Mouse (Mus musculus): ENCODE data around the gene Mea1. TPM values are rescaled to one million over a fixed set of nuclear protein-coding genes. Genes with fewer than 3 reads are reported as not detected.
A peak's percentile ranks its signal among the peaks of the same experiment; 100 is the strongest.

Gene Mea1
- polyA plus RNA-seq, 1 experiment, result 216 TPM

DNA sequence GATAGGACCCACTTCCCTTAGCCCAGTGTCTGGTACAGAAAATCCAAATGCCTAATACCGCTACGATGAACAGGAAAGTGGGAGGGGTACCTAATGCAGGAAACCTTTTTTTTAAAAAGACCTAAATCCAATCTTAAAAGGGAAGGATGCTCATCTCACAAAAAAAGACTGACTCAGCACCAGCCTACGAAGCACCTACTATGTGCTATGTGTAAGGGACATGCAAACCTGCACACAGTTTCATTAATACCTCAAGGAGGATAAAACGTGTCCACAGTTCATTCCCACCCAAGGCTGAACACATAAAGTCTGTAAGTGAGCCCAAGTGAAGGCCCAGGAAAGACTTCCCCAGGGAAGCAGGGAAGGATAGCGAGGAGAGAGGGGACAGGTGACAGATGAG, 23.9 kb downstream of the Mea1 start:
- Histone ChIP-seq H3K4me1 (peaks cover 49% of the 10 kb centered on the region), H3K9me3 (no peaks in the 10 kb centered on the region), H3K36me3 (replicated peaks; ENCODE audit: low read length) (peaks cover 42% of the 10 kb centered on the region), H3K27me3 (replicated peaks) (peaks cover 3% of the 10 kb centered on the region), H3K4me3 (replicated peaks) (no peak overlapping the region)
- TF ChIP-seq GATA1 (IDR thresholded peaks at IDR 0.05; ENCODE audit: borderline replicate concordance, low read length) (no peak), FLI1 (IDR thresholded peaks at IDR 0.05; ENCODE audit: low read length) (no peak)

DNA sequence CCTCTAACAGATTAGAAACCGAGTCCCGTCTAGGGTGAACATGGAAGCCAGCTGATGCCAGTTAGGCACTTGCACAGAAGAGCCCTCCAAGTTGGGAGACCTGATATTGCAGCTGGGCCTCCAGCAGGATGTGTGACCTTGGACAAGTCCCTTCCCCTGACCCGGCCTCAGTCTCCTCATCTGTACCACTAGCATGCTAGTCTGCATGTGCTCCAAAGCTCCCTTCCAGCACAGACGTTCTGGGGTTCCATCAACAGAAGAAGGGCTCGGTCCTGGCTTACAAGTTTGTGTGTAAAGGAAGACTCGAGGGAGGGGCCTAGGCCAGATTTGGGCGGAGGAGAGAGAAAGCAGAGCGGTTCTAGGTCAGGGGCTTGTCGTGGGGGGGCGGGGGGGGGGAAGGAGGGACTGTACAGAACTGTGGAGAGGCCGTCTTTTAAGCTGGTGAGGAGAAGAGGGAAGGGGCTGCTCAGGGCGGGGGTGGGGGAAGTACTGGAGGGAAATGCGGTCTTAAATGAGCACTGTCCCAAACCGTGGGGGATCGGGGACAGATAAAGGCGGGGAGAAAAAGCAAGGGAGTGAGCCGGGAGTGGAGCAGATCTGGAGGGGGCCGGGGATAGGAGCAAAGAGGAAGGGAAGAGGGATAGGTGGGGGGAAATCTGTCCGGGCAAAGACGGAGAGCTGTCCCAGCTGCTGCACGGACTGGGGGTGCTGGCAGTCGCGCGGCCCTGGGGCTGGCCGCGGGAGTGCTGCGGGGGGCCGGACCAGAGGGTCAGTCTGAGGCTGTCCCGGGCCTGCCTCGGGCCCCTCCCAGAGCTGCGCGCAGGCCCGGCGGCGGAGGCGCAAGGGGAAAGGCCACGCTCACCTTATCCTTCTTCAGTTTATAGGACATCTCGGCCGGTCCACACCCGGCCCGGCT, 25.6 kb downstream of the Mea1 start:
- Histone ChIP-seq H3K36me3 (replicated peaks; ENCODE audit: low read length) (peaks cover 27% of the 10 kb centered on the region), H3K9me3 (peaks cover 7% of the 10 kb centered on the region), H3K4me1 (peaks cover 46% of the 10 kb centered on the region), H3K27me3 (replicated peaks) (peaks cover 3% of the 10 kb centered on the region), H3K4me3 (replicated peaks) (peak overlapping the region; percentile 95)
- TF ChIP-seq FLI1 (IDR thresholded peaks at IDR 0.05; ENCODE audit: low read length), result no peak
- no peak for TF ChIP-seq GATA1 (IDR thresholded peaks at IDR 0.05; ENCODE audit: borderline replicate concordance, low read length)

- TF ChIP-seq FLI1 (IDR thresholded peaks at IDR 0.05; ENCODE audit: low read length) (no peak), GATA1 (IDR thresholded peaks at IDR 0.05; ENCODE audit: borderline replicate concordance, low read length) (no peak)
- Histone ChIP-seq H3K4me3 (replicated peaks) (peak within 1 kb of the TSS; percentile 95), H3K27me3 (replicated peaks) (peaks cover 3% of the 10 kb centered on the region), H3K36me3 (replicated peaks; ENCODE audit: low read length) (peaks cover 18% of the 10 kb centered on the region), H3K4me1 (peaks cover 43% of the 10 kb centered on the region), H3K9me3 (peaks cover 7% of the 10 kb centered on the region)
Measured at GRCm38 (mm10) chr17:46704887-46705835, 26.6 kb downstream of the Mea1 start, which contains the start of gene Ppp2r5d. TSS of gene Ppp2r5d (minus strand) at chr17:46705111.

GRCm38 (mm10) chr17:46706375-46707089, 27.9 kb downstream of the Mea1 start:
- Histone ChIP-seq H3K4me3 (replicated peaks) (no peak overlapping the region), H3K36me3 (replicated peaks; ENCODE audit: low read length) (peaks cover 6% of the 10 kb centered on the region), H3K4me1 (peaks cover 40% of the 10 kb centered on the region), H3K9me3 (peaks cover 7% of the 10 kb centered on the region), H3K27me3 (replicated peaks) (peaks cover 3% of the 10 kb centered on the region)
- no peak for TF ChIP-seq GATA1 (IDR thresholded peaks at IDR 0.05; ENCODE audit: borderline replicate concordance, low read length)
- TF ChIP-seq FLI1 (IDR thresholded peaks at IDR 0.05; ENCODE audit: low read length), result no peak

DNA sequence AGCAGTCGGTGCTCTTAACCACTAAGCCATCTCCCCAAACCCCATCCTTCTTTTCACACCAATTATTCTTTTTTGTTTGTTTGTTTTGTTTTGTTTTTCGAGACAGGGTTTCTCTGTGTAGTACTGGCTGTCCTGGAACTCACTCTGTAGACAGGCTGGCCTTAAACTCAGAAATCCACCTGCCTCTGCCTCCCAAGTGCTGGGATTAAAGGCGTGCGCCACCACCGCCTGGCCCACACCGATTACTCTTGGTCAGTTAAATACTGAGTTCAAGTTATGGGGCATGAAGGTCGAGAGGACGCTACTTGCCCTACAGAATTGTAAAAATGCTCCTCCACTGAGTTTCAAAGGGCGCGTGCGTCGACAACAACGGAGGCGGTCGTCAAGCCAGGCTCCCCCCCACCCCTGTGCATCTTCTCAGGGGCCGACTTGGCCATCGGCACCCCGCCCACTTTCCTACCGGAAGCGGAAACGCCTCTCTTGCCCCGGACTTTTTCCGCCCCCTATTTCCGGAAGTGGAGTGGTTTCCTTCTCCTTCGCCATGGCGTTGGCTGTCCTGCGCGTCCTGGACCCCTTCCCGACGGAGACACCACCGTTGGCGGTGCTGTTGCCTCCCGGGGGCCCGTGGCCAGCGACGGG, 32.5 kb downstream of the Mea1 start, which contains the start of gene Pex6:
Gene Pex6 (plus strand): TSS at position 505 of the 639 bp plus-strand sequence.
- Histone ChIP-seq H3K27me3 (replicated peaks) (peaks cover 3% of the 10 kb centered on the region), H3K4me3 (replicated peaks) (peak within 1 kb of the TSS; percentile 97), H3K9me3 (peaks cover 7% of the 10 kb centered on the region), H3K4me1 (peaks cover 27% of the 10 kb centered on the region), H3K36me3 (replicated peaks; ENCODE audit: low read length) (peaks cover 27% of the 10 kb centered on the region)
- TF ChIP-seq GATA1 (IDR thresholded peaks at IDR 0.05; ENCODE audit: borderline replicate concordance, low read length) (no peak), FLI1 (IDR thresholded peaks at IDR 0.05; ENCODE audit: low read length) (peak; percentile 94)

- TF ChIP-seq FLI1 (IDR thresholded peaks at IDR 0.05; ENCODE audit: low read length) (no peak), GATA1 (IDR thresholded peaks at IDR 0.05; ENCODE audit: borderline replicate concordance, low read length) (no peak)
- peak overlapping the region; percentile 97 for H3K4me3 ChIP-seq (replicated peaks)
- peaks cover 34% of the 10 kb centered on the region for H3K36me3 ChIP-seq (replicated peaks; ENCODE audit: low read length)
- H3K9me3 ChIP-seq, result peaks cover 7% of the 10 kb centered on the region
- peaks cover 26% of the 10 kb centered on the region for H3K4me1 ChIP-seq
- peaks cover 3% of the 10 kb centered on the region for H3K27me3 ChIP-seq (replicated peaks)
Measured at GRCm38 (mm10) chr17:46711612-46712271, 33.1 kb downstream of the Mea1 start.

DNA sequence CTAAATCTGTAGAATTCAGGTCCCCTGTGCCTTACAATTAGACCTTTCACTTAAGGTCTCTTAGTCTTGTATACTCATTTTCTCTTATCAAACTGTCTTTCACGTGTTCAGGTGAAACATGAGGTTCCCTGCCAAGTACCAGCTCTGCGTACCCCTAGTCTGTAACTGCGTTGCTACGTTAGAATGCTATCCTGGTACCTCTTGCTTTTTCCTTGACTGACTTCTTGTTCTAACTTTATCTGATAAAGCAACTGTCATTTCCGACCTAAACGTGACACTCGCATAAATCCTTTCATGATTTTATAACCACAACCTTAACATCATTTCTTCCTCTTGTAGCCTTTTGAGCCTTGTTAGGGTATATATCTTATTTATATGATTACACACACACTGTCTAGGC, 33.8 kb downstream of the Mea1 start:
- peak overlapping the region; percentile 97 for H3K4me3 ChIP-seq (replicated peaks)
- no peaks in the 10 kb centered on the region for H3K27me3 ChIP-seq (replicated peaks)
- TF ChIP-seq FLI1 (IDR thresholded peaks at IDR 0.05; ENCODE audit: low read length) (no peak), GATA1 (IDR thresholded peaks at IDR 0.05; ENCODE audit: borderline replicate concordance, low read length) (no peak)
- peaks cover 26% of the 10 kb centered on the region for H3K4me1 ChIP-seq
- peaks cover 7% of the 10 kb centered on the region for H3K9me3 ChIP-seq
- H3K36me3 ChIP-seq (replicated peaks; ENCODE audit: low read length), result peaks cover 38% of the 10 kb centered on the region

- Histone ChIP-seq H3K4me1 (peaks cover 26% of the 10 kb centered on the region), H3K36me3 (replicated peaks; ENCODE audit: low read length) (peaks cover 41% of the 10 kb centered on the region), H3K9me3 (peaks cover 3% of the 10 kb centered on the region), H3K4me3 (replicated peaks) (no peak overlapping the region), H3K27me3 (replicated peaks) (no peaks in the 10 kb centered on the region)
- TF ChIP-seq FLI1 (IDR thresholded peaks at IDR 0.05; ENCODE audit: low read length) (no peak), GATA1 (IDR thresholded peaks at IDR 0.05; ENCODE audit: borderline replicate concordance, low read length) (no peak)
Measured at GRCm38 (mm10) chr17:46713849-46714248, 35.3 kb downstream of the Mea1 start.

Data from megakaryocyte, embryonic 14.5 days (primary cell).